Mouse (Mus musculus): ENCODE data around the gene Svs2. TPM values are rescaled to one million over a fixed set of nuclear protein-coding genes. Genes with fewer than 3 reads are reported as not detected.
"Not testable (repeated sequence)": the region's sequence is repeated elsewhere in the genome, so short reads cannot be mapped to it uniquely, and the experiment has no call there.

Gene Svs2
- not detected for total RNA-seq (2021)

DNA sequence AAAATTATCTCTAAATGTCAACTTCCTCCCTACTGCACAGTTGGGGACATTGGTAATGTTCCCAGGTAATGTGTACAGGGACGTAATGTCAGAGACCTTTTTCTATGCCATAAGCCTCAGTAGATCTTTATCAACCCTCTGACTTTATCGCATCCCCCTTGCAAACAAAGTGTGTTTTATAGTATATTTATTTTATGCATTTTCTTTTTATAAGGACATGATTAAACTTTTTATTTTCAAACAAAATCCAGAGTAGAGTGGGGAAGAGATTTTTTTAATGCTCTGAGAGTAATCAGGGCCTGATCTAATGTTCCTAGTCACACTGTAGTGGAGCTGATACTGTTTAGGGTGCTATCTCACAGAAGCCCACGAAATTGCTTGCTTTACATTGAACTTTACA lies at the start of gene Svs2:
Svs2 (minus strand) TSS at position 101 of the 400 bp plus-strand sequence.
- intact Hi-C loops (cut with DNase I): no loop called here

DNA sequence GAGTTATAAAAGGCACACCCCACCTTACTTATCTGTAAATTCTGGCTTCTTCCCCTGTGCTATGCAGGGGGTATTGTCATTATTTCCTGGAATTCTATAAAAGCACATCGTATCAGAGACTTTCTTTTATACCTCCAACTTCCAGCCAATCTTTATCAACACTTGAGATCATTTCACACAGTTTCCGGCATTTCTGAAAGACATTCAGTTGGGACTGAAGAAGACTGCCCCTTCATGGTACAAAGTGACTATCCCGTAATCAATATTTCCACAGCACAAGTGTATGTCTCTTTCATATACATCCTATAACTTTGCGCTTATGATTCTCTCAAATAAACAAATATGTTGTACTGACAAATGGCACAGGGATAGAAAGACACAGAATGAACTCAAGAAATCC lies 40.1 kb upstream of the Svs2 start, which contains the start of gene Svs4:
Svs4 (minus strand) TSS at position 101 of the 400 bp plus-strand sequence.
- intact Hi-C loops (cut with DNase I): no loop called here

More for the DNA sequence above, at the start of gene Svs2:
- no peak for DNase-seq (ENCODE audit: low spot score in 2 of 2)

DNA sequence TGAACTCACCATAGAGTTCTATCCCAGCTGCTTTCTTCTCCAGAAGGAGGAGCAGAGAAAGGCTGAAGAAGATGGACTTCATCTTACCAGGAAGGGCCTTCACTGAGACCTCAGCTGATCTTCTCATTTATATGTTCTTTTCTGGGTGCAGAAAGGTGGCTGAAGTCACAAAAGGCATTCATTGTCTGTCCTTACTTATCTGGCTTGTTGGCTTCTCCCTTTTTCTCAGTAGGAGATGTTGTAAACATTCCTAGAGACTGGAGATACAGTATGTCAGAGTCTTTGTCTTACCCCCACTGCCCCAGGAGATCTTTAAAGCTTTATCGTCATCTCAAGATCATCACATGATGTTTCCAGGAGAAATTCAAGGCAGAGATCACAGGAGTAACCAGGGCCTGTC lies 18.3 kb upstream of the Svs2 start, which contains the start of gene Svs3b:
Svs3b (minus strand) TSS at position 101 of the 400 bp plus-strand sequence.
- intact Hi-C loops (cut with DNase I); DNase-seq (ENCODE audit: low spot score in 2 of 2): not testable (repeated sequence)

More for the DNA sequence above, 40.1 kb upstream of the Svs2 start, which contains the start of gene Svs4:
- no peak for DNase-seq (ENCODE audit: low spot score in 2 of 2)

DNA sequence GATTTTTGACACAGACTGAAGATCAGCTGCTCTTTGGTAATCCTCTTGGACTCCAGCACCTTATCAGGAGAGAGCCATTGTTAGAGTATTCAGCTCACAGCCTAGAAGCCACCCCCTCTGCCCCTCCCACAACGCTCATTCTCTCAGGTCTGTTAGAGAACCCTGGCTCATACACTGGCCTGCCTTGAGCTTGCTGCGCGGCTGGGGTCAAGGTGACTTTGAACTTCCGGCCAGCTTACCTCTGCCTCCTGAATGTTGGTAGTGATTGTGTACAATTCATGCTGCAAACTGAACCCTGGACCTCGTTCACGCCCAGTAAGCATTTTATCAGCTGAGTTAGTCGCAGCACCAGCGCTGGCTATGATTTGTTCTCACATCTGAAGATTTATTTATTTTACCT lies 5.6 kb downstream of the Svs2 start:
- intact Hi-C loops (cut with DNase I): no loop called here

DNA sequence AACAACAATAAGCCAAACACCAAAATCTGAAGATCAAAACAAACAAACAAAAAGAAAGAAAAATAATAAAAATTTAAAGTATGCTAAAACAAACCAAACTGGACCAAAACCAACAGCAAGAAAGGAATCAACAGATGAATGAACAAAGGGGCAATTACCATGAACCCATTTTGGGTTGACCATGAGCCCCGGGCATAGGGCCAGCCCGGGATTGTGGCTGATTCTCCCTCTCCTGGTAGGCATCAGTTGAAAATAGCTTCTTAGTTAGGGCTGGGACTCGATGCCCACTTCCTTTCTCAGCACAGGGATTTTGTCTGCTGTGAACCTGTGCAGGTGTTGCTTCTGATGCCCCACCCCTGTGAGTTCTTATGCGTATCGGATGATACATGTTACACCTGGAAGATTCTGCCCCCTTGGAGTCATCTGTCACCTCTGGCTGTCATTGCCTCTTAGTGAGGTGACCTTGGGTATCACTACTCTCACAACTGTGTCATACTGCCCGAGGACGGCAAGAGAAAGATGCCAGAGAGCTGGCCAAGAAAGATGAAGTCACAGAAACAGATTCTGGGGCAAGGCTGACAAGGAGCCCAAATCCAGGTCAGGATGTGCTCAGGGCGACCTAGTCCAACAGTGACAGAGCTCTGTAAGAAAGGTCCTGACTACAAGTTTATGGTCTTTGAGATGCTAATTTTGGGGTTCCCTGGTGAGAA lies 9.8 kb downstream of the Svs2 start:
- DNase-seq (ENCODE audit: low spot score in 2 of 2): no peak
- intact Hi-C loops (cut with DNase I): no loop called here

More for the DNA sequence above, 5.6 kb downstream of the Svs2 start:
- DNase-seq (ENCODE audit: low spot score in 2 of 2): no peak

DNA sequence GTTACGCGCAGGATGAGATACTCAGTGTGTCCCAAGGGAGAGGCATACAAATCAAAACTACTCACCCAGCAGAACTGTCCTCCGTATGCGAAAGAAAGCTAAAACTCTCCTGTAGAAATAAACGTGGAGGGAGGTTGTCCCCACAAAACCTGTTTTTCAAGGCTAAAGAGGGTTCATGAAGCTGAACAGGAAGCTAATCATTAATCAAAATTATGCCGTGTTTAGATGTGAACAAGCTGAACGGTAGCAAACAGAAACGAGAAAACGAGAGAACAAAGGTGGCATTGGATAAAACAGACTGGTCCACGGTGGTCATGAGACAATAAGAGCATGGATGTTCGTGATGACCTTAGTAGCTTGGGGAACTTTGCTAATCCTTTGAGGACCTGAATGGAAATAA lies 16.7 kb downstream of the Svs2 start, which contains the start of gene Wfdc15b:
Wfdc15b (minus strand) TSS at position 139 of the 400 bp plus-strand sequence.
- intact Hi-C loops (cut with DNase I): no loop called here
- no peak for DNase-seq (ENCODE audit: low spot score in 2 of 2)

DNA sequence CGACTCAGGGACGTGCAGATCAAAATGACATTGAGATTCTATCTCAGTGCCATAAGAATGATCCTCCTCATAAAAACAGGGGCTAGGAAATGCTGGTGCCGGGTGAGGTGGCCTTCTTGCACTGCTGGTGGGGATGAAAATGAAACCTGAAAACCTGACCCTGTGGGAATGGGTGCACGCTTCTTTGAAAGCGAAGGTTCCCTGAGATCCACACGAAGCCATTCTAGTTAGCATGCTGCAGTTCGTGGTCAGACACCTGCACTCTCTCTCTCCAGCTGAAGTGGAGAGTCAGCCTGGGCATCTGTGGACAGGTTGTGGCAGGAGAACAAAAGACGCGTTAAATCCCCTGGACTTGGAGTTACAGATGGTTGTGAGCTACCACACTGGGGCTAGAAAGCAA lies 19.0 kb downstream of the Svs2 start:
- DNase-seq (ENCODE audit: low spot score in 2 of 2): no peak
- intact Hi-C loops (cut with DNase I): no loop called here

DNA sequence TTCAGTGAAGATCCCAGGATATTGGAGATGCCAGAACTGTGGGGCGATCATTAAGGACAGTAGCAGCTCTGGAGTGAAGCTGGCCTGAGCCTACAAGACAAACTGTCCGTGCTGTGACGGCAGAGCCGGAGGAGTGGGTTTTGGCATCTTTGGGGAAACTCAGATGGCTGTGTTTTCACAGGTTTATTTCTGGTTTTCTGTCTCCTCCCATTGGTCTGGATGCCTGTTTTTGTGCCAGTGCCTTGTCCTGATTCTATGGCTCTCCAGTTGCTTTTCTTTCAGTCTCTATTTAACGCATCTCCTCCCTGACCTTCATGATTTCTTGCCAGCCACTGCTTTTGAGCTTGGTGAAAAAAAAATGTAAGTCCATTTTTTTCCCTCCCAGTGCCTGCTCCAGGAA lies 25.6 kb downstream of the Svs2 start:
- peak; percentile 23 to 25 for DNase-seq (ENCODE audit: low spot score in 2 of 2)
- intact Hi-C loops (cut with DNase I): no loop called here

DNA sequence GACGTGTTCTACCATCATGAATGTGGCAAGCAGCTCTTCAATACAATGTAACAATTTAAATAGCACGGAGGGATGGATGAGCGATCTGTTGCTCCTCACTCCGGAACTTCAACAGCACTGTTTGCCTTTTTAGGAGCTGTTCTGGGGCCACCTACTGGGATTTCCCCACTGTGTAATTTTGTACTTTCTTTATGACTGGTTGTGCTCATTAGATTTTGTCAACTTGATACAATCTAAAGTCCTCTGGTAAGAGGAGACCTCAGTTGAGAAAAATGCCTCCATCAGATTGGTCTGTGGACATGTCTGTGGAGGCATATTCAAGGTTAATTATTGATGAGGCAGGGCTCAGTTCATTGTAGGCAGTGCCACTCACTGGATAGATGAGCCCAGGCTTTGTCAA lies 27.4 kb downstream of the Svs2 start:
- DNase-seq (ENCODE audit: low spot score in 2 of 2): no peak
- intact Hi-C loops (cut with DNase I): no loop called here

DNA sequence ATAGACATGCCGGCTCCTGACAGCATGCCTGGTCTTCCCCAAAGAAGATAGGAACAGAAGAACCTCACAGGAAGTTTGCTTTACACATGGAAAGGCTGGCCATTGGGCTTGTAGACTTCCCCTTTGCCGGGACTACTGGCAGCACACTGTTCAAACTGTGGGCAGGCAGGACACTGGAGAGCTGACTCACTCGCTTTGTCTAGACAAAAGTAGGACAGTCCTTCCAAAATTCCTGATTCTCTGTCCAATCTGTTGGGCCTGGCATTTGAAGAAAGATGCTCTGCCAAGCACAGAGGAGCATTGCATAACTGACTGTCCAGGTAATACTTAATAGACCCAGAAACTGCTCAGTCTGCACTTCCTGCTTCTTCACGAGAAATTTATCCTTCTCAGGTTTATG lies 31.6 kb downstream of the Svs2 start:
- intact Hi-C loops (cut with DNase I): no loop called here
- DNase-seq (ENCODE audit: low spot score in 2 of 2): peak; percentile 10 to 12

DNA sequence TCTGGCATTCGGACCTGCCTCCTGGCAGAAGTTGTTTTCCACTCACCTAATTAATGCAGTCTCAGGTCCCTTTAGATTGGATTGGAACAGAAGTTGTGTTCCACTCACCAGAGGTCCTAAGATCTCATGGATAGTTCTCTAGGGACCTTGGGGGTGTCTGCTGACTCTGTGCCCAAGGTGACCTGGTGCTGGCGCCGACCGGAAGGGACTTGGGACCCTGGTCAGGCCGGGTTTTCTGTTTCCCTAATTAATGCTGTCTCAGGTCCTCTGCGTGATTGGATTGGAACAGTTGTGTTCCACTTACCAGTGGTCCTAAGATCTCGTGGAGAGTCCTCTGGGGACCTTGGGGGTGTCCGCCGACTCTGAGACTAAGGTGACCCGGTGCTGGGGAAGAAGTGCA lies 32.3 kb downstream of the Svs2 start:
- intact Hi-C loops (cut with DNase I); DNase-seq (ENCODE audit: low spot score in 2 of 2): not testable (repeated sequence)

DNA sequence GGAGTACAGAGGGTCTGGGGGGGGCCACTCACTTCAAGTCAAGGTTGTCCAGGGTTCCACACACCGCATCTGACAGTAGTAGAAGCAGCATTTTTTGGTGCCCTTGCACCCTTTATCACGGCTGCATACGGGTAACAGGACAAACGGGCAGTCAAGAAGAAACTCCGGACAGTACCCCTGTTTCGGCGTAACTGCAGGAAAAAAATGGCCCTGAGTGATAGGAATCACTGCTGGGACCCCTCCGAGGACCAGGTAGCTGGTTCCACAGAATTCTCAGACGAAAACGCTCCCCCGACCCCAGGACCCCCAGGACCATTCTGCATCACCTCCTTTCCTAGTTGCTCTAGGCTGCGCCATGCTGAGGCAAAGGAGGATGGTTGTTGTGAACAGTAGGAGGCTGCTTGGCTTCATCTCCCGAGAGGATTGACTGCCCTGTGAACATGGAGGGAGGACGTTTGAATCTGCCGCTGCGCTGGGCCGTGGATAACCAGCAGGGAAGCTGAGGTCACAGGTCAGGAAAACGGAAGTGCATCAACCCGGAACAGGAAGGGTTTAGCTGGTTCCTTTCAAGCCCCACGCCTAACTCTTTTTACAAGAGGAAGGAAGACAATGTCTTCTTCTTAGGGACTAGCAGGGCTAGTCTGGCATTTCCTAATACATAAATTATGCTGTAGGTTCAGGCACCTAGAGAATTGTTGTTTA lies 38.5 kb downstream of the Svs2 start, which contains the start of gene Wfdc15a:
Wfdc15a (minus strand) TSS at position 505 of the 702 bp plus-strand sequence.
- DNase-seq (ENCODE audit: low spot score in 2 of 2): no peak

DNA sequence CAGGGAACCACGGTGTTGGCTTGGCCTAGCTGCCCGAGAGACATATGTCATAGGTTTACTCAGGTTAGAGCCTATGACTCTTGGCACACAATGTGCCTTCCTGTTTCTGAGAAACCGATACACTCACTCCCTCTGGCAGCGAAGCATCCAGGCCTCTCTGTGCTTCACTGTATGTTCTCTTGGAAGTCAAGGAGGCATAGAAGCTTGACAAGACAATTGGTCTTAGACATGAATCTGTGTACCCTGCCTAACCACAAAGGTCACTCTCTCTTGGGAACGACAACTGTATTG lies 41.6 kb downstream of the Svs2 start:
- no peak for DNase-seq (ENCODE audit: low spot score in 2 of 2)
- intact Hi-C loops (cut with DNase I): no loop called here

More for the DNA sequence above, 38.5 kb downstream of the Svs2 start, which contains the start of gene Wfdc15a:
- intact Hi-C loops (cut with DNase I): no loop called here

DNA sequence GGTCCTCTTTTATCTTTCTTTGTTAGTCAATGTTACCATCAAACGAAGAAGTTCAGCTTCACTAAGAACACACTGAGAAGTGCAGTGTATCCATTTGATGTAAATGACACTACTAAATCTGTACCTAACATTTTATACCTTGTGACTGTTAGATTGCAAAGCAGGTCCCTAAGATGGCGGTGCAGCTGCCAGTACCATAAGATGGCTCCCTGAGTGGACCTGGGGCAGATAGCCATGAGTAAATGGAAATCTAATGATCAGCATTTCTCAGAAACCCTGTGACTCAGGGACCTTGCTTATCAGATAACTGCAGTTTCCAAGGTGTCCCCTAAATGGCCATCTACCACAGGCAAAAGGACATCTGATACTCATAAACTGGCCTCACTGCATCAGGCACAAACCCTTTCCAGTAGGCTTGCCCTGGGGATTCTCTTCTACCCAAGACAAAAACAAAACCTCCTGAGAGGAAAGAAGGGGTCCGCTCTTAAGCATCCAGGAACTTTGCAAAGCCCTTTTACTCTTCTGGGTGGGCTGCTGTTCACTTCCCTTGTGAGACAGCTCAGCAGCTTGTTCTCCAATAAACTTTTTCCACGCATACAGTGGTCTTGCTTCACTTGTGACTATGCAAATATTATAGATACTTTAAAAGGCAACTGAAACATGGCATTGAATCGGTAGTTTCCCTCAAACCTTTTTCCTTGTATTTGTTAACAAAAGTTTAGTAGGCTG lies 42.1 kb downstream of the Svs2 start:
- intact Hi-C loops (cut with DNase I): no loop called here
- DNase-seq (ENCODE audit: low spot score in 2 of 2): no peak

DNA sequence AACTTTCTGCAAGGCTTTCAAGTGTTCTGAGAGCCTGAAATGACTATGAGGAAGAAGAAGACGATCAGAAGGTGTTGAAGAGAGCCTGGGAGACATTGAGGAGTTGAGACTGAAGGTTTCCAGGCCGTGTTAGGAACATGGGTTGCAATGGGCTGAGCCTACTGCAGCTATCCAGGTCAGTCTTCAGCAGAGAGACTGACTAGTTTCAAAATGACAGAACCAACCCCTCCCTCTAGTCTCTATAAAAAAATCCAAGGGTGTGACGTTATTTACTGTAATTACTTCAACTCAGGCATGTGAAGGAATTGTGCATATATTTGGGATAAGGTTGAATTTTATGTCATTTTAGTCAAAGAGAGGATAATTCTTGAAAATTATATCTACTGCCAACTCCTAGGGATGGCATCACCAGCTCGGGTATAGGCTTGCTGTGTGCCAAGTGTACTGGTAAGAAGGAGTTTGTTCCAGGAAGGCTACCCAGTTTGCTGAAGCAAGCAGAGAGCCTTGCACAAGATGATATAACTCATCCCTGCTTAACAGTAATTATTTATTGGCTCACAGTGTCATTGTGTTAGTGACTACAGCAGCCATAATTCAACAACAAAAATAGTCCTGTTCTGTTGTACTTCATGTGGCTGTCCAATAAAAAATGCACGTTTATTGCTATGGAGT lies 43.2 kb downstream of the Svs2 start:
- intact Hi-C loops (cut with DNase I): no loop called here
- no peak for DNase-seq (ENCODE audit: low spot score in 2 of 2)

DNA sequence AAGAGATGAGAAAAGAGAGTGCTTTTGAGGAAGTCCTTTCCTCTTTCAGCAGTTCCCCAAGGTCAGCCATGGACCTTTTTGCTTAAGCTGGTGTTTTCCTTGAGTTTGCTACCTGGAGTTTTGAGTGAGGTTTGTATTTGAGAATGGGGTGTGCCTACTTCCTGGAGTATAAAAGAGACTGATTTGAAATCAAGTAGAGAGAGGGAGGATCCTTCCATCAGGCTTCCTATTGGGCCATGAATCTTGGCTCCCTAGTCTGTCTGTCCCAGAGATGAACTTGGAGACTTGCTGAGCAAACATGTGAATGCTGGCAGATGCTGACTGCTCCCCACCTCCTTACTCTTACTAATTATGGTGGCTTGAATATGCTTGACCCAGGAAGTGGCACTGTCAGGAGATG lies 46.0 kb downstream of the Svs2 start:
- DNase-seq (ENCODE audit: low spot score in 2 of 2): no peak
- intact Hi-C loops (cut with DNase I): no loop called here

DNA sequence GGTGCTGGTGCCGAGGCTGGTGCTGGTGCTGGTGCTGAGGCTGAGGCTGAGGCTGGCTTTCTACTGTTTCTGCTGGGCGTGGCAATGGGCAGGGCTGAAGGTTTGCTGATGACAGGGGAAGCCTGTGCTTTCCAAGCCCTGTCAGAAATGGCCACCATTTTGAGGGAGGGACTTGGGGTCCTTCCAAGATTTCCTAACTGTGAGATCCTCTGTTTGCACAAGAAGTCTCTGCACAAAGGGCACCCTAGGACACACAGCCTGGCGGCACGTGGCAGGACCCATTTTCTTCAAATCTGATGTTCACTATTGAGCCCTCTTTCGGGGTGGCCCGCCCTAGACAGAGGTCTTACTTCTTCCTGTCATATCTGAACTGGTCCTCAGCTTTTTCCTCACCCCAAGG lies 47.7 kb downstream of the Svs2 start, which contains the start of gene Wfdc12:
Wfdc12 (minus strand) TSS at position 33 of the 400 bp plus-strand sequence.
- no peak for DNase-seq (ENCODE audit: low spot score in 2 of 2)
- intact Hi-C loops (cut with DNase I): no loop called here

DNA sequence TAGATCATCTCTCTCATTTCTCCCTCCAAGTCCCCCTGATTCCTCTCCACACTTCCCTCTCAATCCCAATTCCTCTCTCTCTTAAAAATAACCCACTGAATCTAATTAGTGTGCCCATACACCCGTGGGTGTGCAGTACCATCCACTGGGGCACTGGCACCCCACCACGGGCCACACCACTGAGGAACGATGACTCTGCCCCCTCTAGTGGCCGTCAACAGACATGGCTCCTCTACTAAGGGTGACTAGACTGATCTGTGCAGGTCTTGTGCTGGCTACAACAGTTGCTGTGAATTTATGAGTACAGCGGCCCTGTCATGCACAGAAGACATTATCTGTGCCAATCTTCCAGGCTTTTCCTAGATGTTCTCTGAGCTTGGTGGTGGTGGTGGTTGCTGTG lies 49.5 kb downstream of the Svs2 start:
- no peak for DNase-seq (ENCODE audit: low spot score in 2 of 2)
- intact Hi-C loops (cut with DNase I): loop anchor here (10.0 kb wide), 1 partner anchor 196 kb away; the partner anchor contains the start of gene Slpi

Measured in left cerebral cortex, postnatal 36 days (tissue).